Mouse (Mus musculus) right cerebral cortex, postnatal 25 days (tissue): ENCODE measurements around the gene G3bp1.

Source experiments
- DNase-seq: peaks from one replicate; pipeline ENCODE4 v3.0.0; 2022

G3bp1 gene

GRCm38 (mm10) chr11:55465177-55465576, 4.3 kb upstream of the G3bp1 start:
- DNase-seq, result no peak

- DNase-seq, result no peak
Measured at GRCm38 (mm10) chr11:55468012-55468411, 1.5 kb upstream of the G3bp1 start.

- no peak for DNase-seq
Measured at GRCm38 (mm10) chr11:55468611-55469047, 856 bp upstream of the G3bp1 start.

- DNase-seq, result no peak
Measured at GRCm38 (mm10) chr11:55469923-55470691, 622 bp downstream of the G3bp1 start.

- DNase-seq, result no peak
Measured at GRCm38 (mm10) chr11:55470761-55471160, 1.3 kb downstream of the G3bp1 start.

GRCm38 (mm10) chr11:55471467-55471866, 2.0 kb downstream of the G3bp1 start:
- no peak for DNase-seq

GRCm38 (mm10) chr11:55473219-55473618, 3.7 kb downstream of the G3bp1 start:
- DNase-seq, result no peak

GRCm38 (mm10) chr11:55485443-55485842, 16.0 kb downstream of the G3bp1 start:
- no peak for DNase-seq

- DNase-seq, result no peak
Measured at GRCm38 (mm10) chr11:55496158-55496557, 26.7 kb downstream of the G3bp1 start.

GRCm38 (mm10) chr11:55497885-55498284, 28.4 kb downstream of the G3bp1 start:
- DNase-seq, result peak; percentile 19

GRCm38 (mm10) chr11:55501955-55502531, 32.6 kb downstream of the G3bp1 start:
- no peak for DNase-seq

- DNase-seq, result no peak
Measured at GRCm38 (mm10) chr11:55502886-55503285, 33.4 kb downstream of the G3bp1 start.

GRCm38 (mm10) chr11:55505485-55505884, 36.0 kb downstream of the G3bp1 start:
- no peak for DNase-seq

- no peak for DNase-seq
Measured at GRCm38 (mm10) chr11:55511374-55511773, 41.9 kb downstream of the G3bp1 start.

GRCm38 (mm10) chr11:55517666-55518065, 48.2 kb downstream of the G3bp1 start:
- DNase-seq, result no peak

- peak; percentile 78 for DNase-seq
Measured at GRCm38 (mm10) chr11:55518806-55519674, 49.6 kb downstream of the G3bp1 start.

- no peak for DNase-seq
Measured at GRCm38 (mm10) chr11:55530741-55531140, 61.3 kb downstream of the G3bp1 start.

GRCm38 (mm10) chr11:55533378-55533777, 63.9 kb downstream of the G3bp1 start:
- DNase-seq, result peak; percentile 69

- DNase-seq, result no peak
Measured at GRCm38 (mm10) chr11:55534766-55535165, 65.3 kb downstream of the G3bp1 start.

- DNase-seq, result no peak
Measured at GRCm38 (mm10) chr11:55542128-55542527, 72.6 kb downstream of the G3bp1 start.

- DNase-seq, result no peak
Measured at GRCm38 (mm10) chr11:55542671-55543070, 73.2 kb downstream of the G3bp1 start.

- DNase-seq, result no peak
Measured at GRCm38 (mm10) chr11:55545690-55546089, 76.2 kb downstream of the G3bp1 start.
